Mouse (Mus musculus) embryo, embryonic 11.5 days (tissue): ENCODE data around the gene Zfp846.
A peak's percentile ranks its signal among the peaks of the same experiment; 100 is the strongest.

Experiments used
- DNase-seq: peaks from one replicate; pipeline ENCODE4 v3.0.0-alpha.2; 2012; ENCODE audit warnings: low read depth, low spot score

The Zfp846 gene

DNA sequence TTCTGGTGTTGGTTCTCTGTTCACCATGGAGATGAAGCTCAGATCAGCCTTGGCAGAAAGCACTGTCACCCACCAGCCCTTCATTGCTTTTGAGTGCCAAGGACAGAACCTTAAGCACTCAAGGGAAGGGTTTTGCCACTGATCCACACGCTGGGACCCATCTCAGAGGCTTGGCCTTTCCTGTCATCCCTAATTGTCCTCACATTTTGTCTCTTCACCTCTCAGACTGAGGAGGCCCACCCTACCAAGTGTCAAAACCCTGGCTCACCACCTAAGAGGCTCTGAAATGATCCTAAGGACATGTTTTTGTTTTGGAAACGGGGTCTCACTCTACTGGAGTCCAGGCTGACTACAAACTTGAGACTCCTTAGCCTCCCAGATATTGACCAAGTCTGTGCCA, 55.7 kb downstream of the Zfp846 start:
- DNase-seq: no peak

DNA sequence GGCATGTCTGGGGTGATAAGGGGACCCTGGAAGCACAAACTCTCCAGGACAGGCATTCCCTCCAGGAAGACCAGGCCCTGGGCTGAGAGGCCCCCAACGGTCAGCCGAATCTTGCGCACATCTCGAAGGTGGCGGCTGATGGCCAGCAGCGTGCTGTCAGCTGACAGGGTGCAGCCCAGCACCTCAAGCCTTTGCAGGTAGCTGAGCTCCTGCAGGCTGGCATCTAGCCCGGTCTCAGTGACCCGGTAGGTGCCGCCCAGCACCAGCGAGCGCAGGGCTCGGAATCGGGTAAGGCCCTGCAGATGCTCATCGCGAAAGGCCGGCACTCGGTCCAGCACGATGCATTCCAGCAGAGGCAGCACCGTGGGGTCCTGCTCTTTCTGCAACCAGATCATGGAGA, 57.5 kb downstream of the Zfp846 start:
- no peak for DNase-seq

DNA sequence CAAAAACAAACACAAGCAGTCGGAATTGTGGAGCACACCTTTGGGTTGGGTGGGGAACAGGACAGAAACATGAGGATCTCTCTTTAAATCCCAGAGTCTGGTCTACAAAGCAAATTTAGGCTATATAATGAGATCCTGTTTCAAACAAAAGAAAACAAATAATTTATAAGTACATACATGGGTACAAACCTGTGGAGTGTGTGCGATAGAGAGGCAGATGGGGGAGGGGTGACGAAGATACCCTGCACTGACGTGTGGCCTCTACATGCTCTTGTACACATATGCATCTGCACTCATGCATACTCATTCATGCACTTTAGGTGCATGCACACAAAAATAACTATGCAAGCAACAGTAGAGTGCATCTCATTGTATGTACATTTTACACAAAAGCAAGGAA, 58.4 kb downstream of the Zfp846 start:
- DNase-seq: no peak

DNA sequence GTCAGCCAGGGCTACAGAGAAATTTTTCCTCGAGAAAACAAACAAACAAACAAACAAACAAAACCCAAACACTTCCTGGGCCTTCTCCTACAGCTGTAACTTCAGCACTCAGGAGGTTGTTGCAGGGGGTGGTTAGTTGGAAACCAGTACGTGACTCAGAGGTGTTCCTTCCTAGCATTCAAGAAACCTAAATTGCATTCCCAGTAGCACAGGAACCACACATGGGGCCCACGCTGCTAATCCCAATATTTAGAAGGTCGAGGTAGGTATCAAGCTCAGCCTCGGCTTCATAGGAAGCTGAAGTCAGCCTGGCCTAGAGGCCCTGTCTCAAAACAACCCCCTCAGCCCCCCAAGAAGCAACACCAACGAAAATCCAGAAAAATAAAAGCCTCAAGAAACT, 60.4 kb downstream of the Zfp846 start:
- DNase-seq: no peak

DNA sequence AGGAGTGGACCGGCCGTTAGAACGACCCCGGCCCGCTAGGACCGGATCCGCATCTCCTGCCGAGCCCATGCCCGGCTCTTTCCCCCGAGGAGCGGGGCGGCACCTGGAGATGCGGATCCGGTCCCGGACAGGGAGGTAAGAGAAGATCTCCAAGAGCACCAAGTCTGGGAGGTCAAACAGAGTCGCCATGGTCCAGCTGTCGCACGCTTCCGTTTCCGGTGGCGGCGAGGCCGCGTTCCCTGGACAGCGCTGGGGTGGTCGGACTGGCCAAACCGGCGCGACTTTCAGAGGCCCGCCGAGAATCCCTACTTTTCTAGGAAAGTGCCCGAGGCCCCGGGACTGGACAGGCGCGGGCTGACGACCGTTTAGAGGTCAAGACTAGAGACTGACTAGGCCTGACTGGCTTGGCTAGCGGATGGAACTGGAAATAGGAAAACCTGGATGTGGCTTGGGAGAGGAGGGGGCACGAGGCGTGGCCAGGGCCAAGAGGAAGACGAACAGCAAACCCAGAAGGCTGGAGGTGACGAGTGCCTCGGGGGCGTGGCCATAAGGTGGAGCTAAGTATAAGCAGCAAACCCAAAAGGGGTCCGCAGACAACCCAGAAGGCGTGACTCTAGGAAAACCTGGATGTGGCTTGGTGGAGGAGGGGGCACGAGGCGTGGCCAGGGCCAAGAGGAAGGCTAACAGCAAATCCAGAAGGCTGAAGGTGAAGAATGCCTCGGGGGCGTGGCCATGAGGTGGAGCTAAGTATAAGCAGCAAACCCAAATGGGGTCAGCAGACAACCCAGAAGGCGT, 61.2 kb downstream of the Zfp846 start, which contains the start of gene Ubl5:
TSS of gene Ubl5 (plus strand) at position 778 of the 795 bp plus-strand sequence.
- peak; percentile 94 for DNase-seq

DNA sequence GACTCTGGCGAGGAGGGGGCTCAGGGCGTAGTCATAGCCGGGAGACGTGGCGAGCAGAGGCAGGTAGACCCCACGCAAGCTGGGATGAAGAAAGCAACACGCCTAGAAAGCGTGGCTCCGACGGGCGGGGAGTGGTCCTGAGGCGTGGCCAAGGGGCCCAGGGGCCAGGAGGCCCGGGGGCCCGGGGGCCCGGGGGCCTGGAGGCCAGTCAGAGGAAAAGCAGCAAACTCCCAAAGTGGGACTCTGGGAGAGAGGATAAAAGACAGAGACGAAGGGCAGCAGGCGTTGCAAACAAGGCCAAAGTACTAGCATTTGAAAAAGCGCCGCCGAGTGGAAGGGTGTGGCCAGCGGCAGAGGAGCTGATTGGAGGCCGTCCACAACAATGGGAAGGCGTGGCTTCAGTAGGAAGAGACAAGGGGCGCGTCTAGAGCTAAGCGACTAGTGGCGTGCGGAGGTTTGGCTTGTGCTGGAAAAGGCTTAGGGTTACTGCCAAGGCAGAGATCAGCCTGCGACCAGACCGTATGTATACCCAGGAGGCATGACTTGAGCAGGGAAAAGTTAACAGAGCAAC, 61.9 kb downstream of the Zfp846 start:
- DNase-seq: peak; percentile 77

DNA sequence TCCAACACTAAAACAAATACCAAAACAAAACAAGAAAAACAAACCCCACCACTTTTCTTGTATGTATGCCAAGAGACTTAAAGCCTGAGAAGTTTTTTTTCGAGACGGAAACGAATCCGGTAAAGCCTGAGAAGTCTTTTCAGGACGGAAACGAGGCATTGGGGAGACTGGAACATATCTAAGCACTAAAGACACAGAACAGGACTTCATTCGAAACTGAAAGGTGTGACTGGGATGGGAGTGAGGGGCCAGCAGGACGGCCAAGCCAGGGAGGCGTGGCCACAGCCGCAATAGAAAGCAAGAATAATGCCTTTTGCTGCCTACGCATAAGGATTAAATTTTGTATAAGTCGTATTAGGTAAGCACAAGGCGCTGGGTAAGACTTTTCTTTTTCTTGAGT, 62.7 kb downstream of the Zfp846 start:
- no peak for DNase-seq

DNA sequence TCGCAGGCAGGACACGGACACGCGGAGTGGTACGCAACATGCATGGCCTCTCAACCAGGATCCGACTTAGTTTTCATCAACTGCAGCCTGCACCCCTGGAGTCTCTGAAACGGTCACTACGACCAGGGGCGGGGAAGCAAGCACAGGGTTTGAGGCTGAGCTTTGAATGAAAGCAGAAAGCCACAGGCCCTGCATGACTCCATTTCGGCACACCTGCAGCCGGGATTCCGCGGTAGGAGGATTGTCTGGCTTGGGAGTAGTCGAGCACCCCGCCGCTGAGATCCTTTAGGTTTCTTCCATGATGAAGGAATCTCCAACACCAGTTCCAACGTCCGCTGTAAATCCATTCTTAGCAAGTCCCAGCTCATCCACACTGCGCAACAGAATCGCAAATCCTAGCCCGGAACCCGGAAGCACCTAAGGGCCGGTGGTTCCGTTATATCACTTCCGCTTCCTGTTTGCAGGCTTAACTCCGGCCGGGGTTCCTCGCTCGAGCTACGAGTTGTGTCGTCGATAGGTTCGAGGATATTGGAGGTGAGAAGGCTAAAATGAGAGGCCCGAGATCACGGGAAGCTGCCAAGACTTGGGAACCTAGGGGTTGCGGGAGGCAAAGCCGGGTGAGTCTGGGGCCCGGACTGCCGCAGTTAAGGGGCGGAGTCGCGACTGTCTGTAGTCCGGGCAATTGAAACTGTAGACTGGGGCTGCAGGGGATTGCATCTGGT, 63.4 kb downstream of the Zfp846 start, which contains the start of gene Fbxl12:
TSS of gene Fbxl12 (minus strand) at position 408 of the 722 bp plus-strand sequence.
- no peak for DNase-seq

DNA sequence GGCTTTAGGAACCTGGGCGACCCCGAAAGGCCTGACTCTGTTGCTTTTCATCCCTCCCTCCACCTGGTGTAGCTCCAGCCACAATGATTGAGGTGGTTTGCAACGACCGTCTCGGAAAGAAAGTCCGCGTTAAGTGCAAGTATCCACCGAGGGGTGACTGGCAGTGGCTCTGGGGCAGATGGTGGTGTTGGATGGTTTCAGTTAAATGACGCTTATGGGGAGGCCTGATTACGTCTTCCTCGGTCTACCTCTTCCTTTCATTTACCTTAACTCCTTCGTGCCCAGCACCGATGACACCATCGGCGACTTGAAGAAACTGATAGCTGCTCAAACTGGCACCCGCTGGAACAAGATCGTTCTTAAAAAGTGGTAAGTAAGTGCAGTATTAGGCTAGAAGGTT, 64.0 kb downstream of the Zfp846 start:
- no peak for DNase-seq

DNA sequence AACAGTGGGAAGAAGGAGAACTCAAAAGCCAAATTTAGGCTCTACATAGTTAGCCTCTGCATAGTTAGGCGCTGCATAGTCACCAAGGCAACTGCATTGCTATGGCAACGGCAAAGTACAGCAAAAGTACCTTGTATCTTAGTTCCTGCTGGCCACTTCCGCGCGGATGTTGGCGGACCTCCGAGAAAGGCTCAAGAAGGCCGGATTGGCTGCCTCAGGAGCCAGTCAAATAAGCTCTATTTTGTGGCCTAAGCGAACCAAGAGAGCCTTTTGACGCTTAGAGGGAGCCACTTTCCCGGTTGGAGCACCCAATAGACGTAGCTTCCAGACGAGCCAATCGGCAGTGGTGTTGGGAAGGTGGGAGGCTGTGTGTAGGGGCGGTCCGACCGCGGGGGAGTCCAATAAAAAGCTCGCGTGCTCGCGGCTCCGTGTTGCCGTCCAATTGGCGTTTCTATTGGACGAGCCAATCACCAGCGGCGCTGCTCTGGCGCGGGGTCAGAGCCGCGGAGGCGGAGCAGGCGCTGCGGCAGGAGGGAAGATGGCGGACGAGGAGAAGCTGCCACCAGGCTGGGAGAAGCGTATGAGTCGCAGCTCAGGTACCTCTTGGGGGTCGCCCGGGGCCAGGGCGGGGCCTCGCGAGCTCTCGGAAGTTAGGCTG, 70.6 kb downstream of the Zfp846 start, which contains the start of gene Pin1:
TSS of gene Pin1 (plus strand) at position 494 of the 658 bp plus-strand sequence.
- peak; percentile 94 for DNase-seq

DNA sequence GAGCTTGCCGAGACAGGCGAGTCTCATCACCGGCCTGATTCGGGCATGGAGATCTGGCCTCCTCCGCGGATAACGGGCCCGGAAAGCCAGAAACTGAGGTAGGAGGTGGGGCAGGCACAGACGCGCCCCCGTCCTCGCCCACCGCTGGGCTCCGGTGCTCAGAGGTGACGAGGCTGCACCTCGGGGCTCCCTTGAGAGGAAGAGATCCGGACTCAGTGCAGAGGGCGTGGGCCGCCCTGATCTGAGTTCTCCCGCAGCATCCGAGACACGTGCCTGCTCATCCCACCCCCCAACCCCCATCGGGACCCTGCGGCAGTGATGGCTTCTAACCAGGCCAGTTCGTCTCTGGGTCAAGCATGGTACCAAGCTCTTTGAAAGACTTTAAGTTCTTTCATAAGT, 71.2 kb downstream of the Zfp846 start:
- DNase-seq: no peak

DNA sequence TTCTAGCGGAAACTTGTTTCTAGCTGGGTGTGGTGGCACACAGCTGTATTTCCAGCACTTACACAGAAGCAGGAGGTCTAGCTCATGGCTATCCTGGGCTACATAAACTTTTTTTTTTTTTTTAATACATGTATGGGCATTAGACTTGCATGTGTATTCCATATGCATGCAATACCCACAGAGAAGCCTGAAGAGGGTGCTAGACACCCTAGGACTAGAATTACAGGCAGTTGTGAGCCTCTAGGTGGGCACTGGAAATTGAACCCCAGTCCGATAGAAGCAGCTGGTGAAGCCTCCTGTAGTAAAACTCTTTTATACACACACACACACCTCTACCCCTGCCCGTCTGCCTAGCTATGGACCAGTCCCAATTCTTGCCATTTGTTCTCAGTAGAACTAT, 72.8 kb downstream of the Zfp846 start:
- DNase-seq: no peak
